Mouse (Mus musculus) G1E (cell line): Measurements from ENCODE around the gene Zbtb40.

Experiments used
- CTCF ChIP-seq: IDR thresholded peaks from 2 replicates; pipeline ENCODE4 v1.5.1; 2012; ENCODE audit warnings: low read depth, low read length, inconsistent platforms, mixed read lengths
- GATA1 ChIP-seq: IDR thresholded peaks from 2 replicates; pipeline ENCODE4 v1.6.1; 2012; ENCODE audit warnings: borderline replicate concordance, low read length, inconsistent platforms, mixed read lengths
- GATA2 ChIP-seq: IDR thresholded peaks from 2 replicates; pipeline ENCODE4 v1.6.1; 2012; ENCODE audit warnings: low read depth, low read length, inconsistent platforms, borderline replicate concordance
- TAL1 ChIP-seq: conservative IDR thresholded peaks from 2 replicates; pipeline ENCODE4 v1.6.1; 2012; ENCODE audit warnings: low read depth, low read length, inconsistent platforms, mixed read lengths

- TF ChIP-seq CTCF (no peak), GATA1 (no peak), TAL1 (no peak), GATA2 (no peak)
These were observed 5.2 kb upstream of the Zbtb40 start for GRCm38 (mm10) chr4:137053810-137054209.
